Mouse (Mus musculus): Measurements from ENCODE around the gene Acot7. TPM values are rescaled to one million over a fixed set of nuclear protein-coding genes. Genes with fewer than 3 reads are reported as not detected.
A peak's percentile ranks its signal among the peaks of the same experiment; 100 is the strongest.

Acot7 gene
- polyA plus RNA-seq, 1 experiment from 2014 or later, result 65.1 TPM

DNA sequence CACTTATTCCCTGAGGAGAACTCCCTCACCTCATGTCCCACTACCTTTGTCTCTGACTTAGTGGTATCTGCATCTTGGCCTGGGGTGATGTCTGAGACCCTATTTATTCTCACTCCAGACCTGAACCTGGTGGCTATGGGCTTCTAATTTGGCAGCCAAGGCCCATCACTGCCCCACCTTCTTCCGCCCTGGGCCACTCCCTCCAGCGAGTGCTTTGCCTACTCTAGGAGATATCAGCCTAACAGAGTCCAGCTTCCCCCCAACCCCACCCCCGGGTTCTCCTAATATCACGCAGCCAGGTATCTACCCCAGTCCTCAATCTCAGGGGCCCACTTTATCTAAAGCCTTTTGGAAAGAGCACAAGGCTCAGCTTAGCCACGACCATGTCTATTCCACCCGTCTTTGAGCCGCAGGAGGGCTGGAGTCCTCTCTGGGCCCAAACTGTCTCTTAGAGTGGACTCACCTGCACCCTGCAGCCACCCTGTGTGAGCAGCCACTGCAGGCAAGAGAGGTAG, 26.4 kb upstream of the Acot7 start:
- DNase-seq (ENCODE audit: low spot score), result no peak

DNA sequence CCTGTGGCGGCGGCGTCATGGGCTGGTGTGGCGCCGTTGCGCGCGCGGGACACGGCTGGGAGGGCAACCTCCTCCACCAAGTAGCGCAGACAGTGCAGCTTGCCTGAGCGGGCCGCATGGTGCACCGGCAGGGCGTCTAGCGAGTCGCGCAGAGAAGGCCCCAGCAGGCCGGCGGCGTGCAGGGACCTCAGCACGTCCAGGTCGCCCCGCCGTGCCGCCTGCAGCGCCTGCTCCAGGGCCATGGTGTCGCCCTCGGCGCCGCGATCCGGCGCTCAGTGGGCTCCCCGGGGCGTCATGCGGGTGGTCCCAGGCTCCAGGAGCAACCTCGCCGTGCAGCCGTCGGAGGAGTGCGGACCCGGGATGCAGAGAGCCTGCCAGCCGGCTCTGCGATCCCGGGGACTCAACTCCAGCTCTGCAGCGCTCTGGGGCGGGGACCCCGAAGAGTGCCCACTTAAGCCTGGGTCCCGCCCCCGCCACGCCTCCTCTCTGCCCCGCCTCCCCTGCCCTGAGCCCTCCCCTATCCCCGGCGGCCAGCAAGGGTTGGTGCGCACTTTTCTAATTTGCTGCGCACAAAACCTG, 25.9 kb upstream of the Acot7 start, which contains the start of gene Espn:
Espn (minus strand) TSS at position 406 of the 579 bp plus-strand sequence.
- peak; percentile 70 for DNase-seq (ENCODE audit: low spot score)

DNA sequence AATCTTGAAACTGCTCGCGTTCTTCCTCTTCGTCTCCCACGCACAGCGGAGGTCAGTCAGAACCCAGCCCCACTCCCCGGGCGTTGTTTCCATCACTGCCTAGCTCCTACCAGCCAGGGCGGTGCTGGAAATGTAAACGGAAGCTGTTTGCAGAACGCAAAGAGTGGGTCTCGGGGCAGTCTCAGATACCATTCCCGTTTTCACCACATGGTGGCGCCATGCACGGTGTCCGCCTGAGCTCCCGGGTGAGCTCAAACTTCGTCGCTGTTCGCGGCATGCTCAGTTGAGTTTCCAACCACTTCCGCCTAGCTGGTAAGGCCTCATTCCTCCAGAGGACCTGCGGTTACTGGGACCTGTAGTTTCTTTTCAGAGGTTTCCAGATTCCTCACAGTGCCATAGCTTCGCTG, 24.2 kb upstream of the Acot7 start:
- DNase-seq (ENCODE audit: low spot score), result peak; percentile 96

DNA sequence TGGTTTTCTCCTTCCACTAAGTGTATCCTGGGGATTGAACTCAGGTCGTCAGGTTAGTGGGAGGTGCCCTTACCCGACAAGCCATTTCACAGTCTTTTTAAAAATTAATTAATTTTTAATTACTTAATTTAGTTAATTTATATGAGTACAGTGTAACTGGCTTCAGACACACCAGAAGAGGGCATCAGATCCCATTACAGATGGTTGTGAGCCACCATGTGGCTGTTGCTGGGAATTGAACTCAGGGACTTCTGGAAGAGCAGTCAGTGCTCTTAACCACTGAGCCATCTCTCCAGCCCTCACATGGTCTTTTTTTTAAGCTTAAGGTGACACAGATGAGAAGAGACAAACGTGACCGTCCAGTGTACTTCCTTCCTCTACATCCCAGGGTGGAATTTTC, 22.9 kb upstream of the Acot7 start:
- DNase-seq (ENCODE audit: low spot score), result no peak

DNA sequence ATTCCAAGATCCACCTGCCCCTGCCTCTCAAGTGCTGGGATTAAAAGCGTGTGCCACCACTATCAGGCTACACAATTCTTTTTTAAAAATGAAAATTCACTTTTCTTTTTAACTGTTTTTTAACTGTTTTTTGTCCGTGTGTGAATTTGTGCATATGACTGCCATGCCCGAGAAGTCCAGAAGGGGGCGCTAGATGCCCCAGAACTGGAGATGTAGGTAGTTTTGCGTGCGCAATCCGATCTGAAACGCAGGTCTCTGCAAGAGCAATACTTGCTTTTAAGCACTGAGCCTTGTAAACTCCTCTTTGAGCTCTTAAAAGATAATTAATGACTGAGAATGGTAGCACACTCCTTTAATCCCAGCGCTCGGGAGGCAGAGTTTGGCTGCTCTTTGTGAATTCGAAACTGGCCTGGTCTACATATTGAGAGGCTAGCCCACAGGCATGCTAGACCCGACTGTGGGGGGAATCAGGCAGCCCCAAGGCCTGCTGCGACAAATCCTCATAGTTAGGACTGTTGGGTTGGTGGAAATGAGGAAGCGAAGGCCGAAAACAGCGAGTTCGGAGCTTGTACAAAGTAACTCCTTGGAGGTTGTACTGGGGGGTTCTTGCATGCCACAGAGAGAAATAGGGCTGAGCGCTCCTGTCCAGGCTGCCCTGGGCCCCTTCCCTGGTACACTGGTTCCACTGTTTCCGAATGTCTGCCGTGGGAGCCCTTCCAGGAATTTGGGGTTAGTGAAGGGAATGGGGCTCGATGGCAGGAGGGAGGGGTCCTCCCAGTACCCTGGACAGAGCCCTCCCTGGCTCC, 20.0 kb upstream of the Acot7 start:
- DNase-seq (ENCODE audit: low spot score), result peak; percentile 70

DNA sequence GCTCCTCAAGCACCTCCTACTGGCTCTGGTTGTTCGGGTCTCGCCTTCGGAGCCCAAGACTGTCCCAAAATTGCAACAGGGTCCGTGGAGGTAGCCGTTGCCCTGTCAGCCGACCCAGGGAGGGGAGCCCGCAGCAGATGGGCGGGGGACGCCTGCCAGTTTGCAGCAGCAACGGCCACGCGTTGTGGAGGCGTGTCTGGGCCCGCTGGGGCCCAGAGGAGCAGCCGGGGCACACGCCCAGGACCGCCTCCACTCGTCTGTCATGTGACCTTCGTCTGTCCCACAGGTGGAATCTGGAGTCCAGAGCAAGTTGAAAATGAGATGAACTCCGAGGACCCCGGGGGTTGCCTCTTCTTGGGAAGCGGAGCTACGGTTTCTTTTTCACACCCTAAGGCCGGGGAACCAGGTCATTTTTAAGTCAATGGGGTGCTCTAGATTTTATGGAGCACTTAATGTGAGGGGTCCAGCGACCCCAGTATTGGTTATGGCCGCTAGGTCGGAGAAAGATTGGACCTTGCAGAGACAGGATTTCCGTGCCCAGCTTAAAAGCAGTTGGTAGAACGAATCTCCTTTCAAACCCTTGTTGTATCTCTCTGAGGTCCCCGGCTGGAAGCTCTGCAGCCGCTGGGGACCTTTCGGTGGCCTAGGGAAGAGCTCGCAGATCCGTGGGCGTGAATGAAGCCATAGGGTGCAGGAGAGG, 19.2 kb upstream of the Acot7 start, which contains the start of gene Hes2:
Hes2 (plus strand) TSS at position 283 of the 700 bp plus-strand sequence.
- DNase-seq (ENCODE audit: low spot score), result no peak

DNA sequence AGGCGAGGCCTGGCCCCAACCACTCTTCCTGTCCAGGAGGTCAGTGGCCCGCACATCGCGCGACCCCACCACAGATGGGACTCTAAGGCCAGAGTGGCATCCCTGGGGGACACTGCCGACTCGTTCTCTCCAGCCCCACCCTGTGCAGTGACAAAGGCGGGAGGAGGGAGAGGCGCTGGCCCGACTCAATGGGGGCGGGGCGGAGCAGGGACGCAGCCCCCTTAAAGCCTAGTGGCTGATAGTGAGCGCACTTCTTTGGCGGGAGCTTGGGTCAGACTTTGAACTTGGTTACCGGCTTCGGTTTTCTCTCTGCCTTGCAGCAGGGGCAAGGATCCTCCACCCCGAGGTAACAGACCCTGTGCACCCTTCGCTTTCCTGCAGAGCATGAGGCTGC, 18.7 kb upstream of the Acot7 start:
- no peak for DNase-seq (ENCODE audit: low spot score)

DNA sequence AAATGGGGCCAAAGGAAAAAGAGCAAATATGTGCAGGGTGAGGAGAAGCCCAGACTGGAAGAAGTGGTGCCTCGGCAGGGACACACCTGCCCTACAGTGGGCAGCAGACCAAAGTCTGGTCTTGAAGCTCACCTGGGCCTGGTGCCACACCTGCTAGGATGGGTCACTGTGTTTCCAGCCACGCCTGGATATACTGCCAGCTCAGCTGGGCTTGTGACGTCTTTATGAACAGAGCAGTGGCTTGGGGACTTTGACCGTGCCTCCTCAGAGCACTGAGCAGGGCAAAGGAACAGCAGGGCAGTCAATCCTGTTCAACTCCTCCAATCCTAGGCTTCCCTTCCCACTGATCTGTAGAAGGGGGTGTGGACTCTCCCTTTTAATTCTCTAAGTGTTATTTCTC, 17.2 kb upstream of the Acot7 start:
- no peak for DNase-seq (ENCODE audit: low spot score)

DNA sequence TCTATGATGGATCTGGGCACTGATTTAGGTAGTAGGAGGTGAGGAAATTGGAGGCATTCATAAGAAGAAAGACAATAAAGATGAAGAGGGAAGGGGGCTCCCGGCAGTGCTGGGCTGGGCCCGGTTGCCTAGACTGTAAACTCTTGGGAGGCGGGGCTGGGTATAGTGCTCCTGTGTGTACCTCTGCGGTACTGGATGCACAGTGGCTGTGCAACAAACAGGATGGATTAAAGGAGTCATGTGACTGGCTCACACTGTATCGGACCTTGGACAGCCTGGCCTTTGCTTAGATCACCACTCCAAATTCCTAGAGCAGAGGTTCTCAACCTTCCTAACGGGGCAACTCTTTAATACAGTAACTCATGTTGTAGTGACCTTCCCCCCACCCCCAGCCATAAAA, 16.3 kb upstream of the Acot7 start:
- DNase-seq (ENCODE audit: low spot score), result no peak

DNA sequence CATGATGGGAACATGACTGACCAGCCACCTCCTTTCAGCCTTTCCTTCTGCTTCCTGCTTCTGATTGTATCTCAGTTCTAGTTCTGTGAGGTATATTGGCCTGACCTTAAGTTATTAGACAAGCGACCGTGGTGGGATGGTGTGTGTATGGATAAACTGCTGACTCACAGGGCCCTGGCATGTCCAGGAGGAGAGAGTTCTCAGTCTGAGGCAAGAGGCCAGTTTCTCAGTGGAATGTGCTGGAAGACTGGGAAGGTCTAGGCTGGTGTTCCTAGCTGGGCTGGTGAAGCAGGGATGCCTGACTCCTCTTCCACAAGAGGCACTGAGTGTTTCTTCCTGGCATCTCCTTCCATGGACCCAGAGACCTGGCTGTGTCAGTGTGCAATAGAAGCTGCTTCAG, 15.2 kb upstream of the Acot7 start:
- no peak for DNase-seq (ENCODE audit: low spot score)

DNA sequence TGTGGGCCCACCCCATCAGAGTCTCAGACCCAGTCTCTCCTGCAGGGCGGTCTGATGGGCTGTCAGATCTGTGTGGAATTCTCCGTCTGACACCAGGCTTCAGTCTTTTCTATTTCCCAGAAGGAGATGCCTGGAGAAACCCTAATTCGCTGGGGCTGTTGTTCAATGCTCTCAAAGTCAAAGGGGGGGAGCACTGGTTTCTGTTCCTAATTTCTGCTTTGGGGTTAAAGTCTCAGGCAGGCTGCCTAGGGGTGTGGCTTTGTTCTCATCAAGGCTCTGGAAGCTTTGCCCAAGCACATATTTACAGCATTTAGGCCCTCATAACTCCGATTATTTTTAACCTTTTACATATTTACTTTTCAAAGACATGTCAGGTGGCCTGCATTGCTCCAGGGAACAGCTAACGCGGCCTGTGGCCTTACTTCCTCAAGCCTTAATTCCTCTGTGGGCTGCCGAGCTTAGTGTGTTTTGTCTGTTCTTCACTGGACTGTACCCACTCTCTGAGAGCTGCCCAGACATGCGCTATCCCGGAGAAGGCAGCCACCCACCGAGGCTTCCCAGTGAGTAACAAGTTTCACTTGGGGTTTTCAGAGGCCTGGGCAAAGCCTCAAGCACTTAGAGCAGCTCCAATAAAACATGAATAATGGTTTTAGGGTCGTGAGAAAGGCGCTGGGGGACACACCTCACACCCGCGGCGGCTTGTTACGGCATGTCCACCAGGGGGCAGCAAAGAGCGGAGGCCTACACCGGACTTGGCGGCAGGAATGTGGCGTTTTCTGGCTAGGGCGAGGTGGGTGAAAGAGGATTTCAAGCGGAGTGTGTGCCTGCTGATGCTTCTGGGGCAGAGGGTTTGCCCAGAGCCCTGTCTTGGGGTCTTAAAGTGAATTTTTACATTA, 12.7 kb upstream of the Acot7 start:
- peak; percentile 66 for DNase-seq (ENCODE audit: low spot score)

DNA sequence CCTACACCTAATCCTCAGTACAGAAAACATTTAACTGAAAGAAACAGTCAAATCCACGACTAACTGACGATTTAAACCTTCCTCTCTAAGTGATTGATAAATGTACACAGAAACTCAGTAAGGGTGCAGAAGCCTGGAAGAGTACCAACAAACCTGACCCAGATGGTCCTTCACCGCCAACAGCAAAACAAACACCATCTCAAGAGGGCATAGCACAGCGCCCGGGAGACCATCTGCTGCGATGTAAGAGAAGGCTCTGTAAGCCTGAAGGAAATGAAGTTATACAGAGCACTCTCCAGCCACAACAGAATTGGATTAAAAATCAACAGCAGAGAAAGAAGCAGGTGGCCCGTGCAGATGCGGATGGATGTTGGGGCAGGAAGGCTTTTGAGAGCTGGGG, 9.9 kb upstream of the Acot7 start:
- no peak for DNase-seq (ENCODE audit: low spot score)

DNA sequence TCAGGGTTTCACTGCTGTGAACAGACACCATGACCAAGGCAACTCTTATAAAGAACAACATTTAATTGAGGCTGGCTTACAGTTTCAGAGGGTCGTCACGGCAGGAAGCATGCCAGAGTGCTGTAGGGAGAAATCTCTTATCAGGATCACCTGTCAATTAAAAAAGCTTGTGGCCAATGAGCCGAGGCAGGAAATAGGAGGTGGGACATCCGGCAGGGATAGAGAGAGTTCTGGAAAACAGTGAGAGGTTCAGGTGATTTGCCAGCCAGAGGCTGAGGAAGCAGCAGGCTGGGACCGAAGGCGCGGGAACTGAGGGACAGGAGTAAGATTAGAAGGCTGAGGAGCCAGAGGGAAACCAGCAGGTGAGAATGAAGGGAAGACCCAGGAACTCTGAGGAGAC, 8.8 kb upstream of the Acot7 start:
- no peak for DNase-seq (ENCODE audit: low spot score)

DNA sequence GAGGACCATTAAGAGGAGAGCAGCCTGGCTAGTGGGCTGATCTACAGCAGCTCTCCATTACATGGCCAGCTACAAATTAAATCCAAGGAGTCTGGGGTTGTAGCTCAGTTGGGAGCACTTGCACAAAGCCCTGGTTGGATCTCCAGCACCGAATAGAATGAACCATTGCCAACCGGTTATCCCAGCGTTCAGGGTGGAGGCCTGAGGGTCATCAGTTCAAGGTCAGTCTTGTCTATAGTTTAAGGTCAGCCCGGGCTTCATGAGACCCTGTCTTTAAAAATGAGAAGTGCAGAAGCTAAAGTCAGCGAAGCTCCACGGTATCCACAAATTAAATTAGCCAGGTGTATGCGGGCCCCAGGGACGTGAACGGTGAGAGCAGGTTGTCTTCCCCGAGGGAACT, 7.6 kb upstream of the Acot7 start:
- no peak for DNase-seq (ENCODE audit: low spot score)

DNA sequence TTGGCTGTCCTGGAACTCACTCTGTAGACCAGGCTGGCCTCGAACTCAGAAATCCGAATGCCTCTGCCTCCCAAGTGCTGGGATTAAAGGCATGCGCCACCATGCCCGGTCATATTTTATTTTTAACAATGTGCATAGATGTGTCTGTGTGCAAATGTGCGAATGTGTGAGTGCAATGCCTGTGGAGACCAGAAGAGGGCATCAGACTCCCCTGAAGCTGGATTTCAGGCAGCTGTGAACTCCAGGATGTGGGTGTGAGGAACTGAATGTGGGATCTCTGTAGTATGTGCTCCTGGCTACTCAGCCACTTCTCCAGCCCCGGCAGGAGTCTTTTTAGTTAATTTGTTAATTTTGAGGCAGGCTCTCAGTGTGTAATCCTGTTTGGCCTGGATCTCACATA, 6.4 kb upstream of the Acot7 start:
- no peak for DNase-seq (ENCODE audit: low spot score)

DNA sequence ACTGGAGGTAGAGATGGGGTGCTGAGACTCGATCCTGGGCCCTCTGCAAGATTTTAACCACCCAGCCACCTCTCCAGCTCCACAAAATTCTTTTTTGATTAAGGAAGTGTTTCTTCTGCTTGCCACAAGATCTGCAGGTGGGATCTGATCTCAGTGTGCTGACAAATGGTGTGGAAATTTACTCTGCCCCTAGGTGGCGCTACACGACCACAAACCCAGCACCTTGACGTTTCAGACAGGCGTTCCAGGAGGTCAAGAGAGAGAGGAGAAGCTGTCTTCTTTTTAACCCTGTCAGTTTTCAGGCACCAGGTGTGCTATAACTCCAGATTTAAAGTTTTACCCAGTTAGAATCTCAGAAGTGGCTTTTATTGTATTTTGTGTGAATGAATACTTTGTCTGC, 4.9 kb upstream of the Acot7 start:
- DNase-seq (ENCODE audit: low spot score), result peak; percentile 88

DNA sequence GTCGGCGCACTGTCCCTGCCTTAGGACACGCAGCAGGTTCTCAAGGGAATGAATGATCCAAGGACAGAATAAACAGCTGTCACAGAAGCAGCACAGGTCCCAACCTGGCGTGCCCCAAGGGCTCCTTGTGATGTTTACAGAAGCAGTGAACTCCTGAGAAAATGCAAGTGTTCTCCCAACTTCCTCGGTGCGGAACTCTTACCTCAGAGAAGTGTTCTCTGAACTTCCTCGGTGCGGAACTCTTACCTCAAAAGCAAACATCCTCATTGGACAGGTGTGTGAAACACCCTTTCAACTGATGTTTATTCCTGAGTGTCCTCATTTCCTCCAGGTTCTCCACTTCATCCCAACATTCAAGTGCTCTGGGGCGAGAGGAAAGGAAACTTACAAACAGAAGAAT, 4.0 kb upstream of the Acot7 start:
- DNase-seq (ENCODE audit: low spot score), result no peak

DNA sequence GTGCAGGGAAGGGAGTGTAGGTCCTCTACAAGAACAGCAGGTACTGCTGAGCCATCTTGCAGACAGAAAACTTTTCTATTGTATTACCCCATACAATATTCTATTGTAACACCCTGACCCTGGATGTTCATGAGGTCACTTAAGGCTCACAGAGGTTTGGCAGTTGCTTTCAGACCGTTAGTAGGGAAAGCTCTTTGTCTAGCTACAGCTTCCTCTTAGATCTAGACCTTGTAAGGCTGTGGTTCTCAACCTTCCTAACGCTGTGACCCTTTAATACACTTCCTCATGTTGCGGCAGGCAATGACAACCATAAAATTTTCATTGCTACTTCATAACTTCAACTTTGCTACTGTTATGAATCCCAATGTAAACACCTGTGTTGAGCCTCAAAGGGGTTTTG, 1.3 kb upstream of the Acot7 start:
- DNase-seq (ENCODE audit: low spot score), result no peak

DNA sequence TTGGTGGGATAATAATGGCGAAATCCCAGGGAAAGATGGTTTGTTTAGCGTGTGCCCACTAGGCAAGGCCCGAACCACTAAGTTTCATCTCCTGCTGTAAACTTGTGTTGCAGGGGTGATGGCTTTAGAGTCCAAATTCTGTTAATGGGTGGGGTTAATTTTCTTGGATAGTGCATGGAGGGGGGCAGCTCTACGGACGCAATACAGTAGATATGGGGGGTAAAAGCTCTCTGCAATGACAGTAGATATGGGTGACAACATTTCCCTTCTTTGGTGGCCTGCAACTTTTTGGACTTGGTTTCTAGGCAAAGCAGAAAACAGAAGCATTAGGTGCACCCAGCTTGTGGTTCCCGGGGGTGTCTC, 779 bp upstream of the Acot7 start:
- no peak for DNase-seq (ENCODE audit: low spot score)

DNA sequence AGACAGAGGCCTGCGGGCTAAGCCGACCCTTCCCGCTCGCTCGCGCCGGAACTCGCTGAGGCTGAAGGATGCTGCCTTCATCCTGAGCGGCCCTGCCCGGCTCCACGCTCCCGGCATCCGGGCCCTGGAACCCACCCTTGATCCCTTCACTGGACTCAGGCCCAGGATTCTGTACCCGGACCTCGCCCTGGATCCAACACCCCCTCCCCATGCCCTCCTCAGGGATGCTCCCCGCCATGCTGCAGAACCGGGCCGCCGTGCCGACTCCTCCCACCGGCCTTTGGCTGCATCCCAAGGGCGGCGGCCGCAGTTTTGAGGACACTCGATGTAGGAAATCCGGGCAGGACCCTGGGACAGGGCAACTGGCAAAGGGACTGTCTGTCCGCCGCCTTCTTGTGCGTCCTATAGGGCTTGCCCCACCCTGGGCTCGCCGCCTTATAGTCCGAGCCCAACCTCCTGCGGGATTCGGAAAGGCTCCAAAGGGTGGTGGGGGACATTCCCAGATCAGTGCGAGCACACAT, 470 bp downstream of the Acot7 start:
- DNase-seq (ENCODE audit: low spot score), result no peak

Measured in thymus, postnatal 0 days (tissue).